Mouse (Mus musculus) fat pad, adult 2 months (tissue): ENCODE results near the gene 9930021J03Rik.

ENCODE experiments used
- DNase-seq: peaks from one replicate; pipeline ENCODE4 v3.0.0-alpha.2; 2011; ENCODE audit warnings: low read depth, low spot score; ENCODE audit errors: extremely low read depth

9930021J03Rik gene

DNA sequence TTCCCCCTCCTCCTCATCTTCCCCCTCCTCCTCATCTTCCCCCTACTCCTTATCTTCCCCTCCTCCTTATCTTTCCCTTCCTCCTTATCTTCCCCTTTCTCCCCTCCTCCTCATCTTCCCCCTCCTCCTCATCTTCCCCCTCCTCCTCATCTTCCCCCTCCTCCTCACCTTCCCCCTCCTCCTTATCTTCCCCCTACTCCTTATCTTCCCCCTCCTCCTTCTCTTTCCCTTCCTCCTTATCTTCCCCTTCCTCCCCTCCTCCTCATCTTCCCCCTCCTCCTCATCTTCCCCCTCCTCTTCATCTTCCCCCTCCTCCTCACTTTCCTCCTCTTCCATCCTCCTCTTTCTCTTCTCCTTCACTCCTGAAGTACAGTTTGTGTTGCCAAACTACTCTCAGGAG is 108.9 kb downstream of the 9930021J03Rik start:
- DNase-seq = no peak

DNA sequence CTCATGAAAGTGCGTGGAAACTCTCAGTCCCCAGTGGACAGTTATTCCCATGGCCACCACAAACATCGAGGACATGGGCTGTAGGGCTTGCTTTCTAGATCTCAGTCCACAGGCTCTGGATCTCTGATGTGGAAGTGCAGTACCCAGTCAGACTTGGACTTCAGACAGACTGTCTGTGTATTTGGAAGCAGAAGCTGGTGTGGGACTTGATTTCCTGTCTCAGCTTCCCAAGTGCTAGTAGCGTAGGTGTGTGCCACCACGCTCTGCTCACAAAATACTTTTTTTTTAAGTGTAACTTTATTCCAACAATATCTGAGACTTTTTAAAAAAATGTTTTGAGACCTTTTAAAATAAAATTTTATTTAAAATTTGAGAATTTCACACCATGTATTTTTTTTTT is 109.5 kb downstream of the 9930021J03Rik start:
- no peak for DNase-seq

DNA sequence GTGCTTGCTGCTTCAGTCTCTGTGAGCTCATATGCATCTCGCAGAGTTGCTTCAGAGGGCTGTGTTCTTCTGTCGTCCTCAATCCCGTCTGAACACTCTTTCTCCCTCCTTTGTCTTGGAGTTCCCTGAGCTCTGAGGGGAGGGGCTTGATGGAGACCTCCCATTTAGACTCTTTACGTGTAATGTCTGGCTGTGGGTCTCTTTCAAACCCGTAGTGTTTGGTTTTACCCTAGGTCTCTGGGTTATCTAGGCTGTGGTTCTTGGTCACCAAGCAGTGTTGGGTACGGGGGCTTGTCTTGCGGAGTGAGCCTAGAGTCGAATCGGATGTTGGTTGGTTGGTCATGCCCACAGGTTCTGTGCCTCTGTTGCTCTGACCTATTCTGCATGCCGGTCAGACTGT is 110.7 kb downstream of the 9930021J03Rik start:
- no peak for DNase-seq

DNA sequence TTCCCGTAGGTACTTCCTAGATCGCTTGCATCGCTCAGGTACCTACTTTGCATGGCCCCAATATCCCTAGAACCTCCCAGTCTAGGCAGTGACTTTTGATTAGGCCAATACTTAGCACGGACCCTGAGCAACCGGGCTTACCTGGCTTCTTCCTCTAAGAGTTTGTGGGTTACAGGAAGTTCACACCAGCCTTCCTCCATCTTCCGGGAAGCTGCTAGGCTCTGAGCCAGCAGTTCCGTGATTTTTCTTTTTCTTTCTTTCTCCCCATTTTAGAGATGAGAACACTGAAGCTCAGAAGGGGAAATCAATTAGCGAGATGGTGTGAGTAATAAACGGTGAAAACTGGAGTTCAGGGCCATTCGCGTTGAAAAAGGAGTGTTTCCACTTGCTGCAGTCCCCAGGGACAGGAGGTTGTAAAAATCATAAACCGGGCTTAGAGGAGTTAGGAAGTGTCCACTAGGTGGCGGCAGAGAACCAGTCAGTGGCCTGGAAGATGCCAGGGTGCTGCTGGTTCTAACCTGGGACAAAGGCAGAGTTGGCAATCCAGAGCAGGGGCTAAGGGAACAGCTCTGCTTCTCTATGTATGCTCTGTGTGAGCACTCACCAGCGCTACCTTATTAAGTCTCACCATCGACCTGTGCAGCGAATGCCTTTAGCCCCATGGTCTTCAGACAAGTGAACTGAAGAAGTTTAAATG is 121.8 kb downstream of the 9930021J03Rik start:
- no peak for DNase-seq

DNA sequence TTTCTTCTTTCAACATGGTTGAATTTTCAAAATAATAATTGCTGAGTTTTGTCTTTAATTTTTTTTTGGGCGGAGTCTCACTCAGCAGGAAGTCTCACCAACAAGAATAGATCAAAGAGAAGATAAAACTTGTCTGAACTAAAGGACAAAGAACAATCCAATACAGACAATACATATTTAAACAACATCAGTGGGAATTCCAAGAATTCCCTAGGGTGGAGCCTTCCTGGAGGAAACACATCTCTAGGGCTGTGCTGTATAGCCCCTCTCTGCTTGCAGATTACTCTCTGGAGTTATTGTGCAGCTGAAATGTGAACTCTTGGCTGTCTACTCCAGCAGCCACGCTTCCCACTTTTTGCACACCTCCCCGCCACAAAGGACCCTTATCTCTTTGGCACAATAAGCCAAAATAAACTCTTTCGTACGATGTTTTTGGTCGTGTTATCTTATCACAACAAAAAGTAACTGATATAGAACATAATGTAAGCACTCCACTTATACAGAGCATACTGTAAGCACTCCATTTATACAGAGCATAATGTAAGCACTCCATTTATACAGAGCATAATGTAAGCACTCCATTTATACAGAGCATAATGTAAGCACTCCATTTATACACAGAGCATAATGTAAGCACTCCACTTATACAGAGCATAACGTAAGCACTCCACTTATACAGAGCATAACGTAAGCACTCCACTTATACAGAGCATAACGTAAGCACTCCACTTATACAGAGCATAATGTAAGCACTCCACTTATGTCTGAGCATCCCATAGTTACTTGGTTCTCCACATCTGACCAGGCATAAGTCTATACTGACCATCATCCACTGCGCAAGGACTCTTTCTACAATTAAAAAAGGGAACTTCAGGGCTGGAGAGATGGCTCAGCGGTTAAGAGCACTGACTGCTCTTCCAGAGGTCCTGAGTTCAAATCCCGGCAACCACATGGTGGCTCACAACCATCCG is 125.3 kb downstream of the 9930021J03Rik start:
- no peak for DNase-seq

DNA sequence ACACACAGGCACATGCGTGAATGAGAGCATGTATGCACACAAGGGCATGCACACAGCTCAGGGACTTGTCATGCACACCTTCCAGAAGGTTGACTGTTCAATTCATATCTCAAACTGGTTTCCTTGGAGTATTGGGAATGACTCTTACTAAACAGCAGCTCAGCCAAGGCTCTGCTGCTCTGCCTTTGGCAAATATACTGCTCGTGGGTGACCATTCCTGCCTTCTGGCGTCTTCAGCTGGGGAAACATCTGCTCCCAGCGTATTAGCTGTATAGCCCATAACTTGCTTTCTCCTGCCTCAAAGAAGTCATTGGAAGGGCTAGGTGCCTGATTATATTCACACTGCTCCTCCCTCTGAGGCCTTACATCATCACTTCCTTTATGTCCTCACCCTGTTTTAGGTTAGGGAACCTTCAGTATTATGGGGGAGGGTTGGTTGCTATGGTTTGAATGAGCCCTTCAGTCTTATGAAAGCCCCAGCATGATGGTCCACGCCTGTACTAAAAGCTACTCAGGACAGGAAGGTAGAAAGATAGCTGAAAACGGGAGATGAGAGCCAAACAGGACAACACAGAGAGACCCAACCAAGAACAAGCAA is 127.5 kb downstream of the 9930021J03Rik start:
- no peak for DNase-seq

DNA sequence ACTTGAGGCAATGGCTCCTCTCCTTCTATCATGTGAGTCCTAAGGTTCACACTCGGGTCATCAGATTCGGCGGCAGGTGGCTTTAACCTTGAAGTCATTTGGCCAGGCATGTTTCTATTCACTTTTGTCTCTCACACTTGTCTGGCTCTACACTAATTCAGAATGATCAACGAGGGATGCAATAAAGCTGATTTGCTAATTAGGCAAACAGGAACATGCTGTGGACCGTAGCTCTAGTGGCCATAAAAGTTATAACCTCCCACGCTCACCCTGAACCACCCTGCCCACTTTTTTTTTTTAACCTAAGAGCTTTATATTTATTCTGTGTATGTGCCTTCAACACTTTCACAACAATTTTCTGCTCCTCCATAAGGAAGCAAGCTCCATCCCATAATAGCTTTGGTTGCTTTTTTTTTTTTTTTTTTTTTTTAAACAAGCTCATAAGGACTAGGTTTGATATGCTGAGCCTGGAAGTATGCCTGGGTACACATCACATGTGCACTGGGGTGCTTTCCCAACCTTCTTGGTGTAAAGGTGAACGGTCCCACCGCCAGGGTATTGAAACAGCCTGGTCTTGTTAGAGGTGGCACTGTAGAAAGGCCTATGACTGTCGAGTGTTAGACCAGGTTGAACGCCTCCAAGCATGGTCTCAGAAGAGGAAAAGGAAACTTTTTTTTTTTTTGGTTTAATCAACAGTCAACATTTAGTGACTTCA is 129.2 kb downstream of the 9930021J03Rik start:
- peak; percentile 100 for DNase-seq

DNA sequence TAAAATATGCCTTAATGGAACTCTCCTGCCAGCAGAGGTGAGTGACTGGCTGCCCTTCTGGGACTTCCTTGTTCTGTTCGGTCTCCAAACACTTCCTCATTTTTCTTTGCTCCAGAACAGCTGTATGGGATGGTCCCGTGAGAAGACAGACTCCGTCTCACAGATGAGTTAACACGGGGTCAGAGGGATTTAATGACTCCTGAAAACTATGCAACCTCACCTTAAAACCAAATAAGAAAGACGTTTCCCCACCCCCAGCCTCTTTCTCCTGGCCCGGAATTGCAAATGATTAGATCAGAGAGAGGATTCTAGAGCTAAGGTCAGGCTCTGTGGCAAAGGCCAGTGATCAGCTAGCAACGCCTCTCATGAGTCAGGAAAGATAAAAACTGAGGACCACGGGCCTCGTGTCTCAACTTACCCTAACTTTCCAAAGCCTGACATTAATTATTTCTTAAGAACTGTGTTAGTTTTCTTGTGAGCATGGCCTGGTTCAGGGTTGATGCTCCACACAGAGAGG is 130.2 kb downstream of the 9930021J03Rik start:
- no peak for DNase-seq

DNA sequence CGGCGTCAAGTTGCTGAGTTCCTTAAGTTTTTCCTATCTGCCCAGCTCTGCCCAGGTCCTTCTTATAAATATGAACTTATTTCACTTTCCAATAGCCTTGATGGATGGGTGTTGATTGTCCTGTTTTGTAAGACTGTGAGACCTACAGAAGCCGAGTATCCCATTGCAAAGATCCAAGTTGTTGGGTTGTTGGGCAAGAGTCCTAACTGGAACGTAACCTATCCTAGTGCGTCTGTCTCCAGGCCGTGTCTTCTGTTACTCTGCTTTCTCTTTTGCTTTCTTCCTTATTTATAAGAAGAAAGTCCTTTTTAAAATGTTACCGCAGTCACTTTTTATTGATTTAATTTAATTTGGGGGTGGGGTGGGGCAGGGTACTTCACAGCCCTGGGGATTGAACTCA is 130.8 kb downstream of the 9930021J03Rik start:
- DNase-seq = no peak

DNA sequence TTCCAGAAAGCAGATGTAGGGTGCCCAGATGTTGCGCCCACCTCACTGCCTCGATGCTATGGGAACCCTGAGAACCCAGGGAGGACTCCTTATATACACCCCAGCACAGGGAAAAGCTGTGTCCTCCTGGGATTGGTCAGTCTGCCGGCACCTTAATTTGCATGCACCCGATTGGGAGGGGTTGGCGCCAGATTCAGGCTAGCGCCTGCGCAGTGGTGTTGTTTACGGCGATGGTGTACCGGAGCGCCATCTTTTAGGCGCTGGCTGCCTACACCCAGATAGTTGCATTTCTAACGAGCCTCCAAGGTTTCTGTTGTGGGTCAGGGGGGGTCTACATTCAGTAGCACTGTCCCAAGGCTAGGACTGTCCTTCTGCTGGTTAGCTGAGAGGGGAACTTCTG is 133.1 kb downstream of the 9930021J03Rik start:
- no peak for DNase-seq

DNA sequence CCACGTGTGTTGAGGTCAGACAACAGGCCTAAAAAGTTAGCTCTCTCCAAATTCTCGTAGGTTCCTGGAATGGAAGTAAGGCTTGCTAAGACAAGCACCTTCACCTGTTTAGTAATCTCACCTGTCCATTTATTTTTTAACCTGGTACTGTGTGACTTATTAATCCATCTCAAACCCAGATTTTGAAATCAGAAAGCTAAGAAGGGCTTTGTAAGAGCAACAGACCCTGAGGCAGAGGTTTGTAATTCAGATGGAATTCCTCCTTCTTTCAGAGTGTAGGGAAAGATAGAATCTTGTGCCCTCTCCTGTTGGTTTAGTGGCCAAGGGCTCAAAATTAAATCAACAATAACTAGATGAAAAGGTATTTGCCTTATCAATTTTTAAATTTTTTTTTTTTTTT is 134.6 kb downstream of the 9930021J03Rik start:
- DNase-seq = peak; percentile 99

DNA sequence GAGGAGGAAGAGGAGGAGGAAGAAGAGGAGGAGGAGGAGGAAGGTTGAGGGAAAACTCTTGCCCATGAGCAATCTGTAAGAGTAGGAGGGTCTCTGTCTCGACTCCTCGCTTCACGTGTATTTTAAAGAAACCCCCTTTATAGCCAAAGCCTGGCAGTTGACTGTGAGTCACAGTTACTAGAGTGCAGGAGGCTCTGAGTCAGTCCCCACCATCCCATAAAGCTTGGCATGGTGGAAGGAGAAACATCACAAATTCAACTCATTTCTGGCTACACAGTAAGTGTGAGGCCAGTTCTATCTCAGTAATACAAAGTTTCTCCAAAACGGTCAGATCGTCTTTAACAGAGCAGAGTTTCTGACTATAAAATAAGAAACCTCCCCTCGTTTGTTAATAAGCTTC is 135.5 kb downstream of the 9930021J03Rik start:
- DNase-seq = no peak

DNA sequence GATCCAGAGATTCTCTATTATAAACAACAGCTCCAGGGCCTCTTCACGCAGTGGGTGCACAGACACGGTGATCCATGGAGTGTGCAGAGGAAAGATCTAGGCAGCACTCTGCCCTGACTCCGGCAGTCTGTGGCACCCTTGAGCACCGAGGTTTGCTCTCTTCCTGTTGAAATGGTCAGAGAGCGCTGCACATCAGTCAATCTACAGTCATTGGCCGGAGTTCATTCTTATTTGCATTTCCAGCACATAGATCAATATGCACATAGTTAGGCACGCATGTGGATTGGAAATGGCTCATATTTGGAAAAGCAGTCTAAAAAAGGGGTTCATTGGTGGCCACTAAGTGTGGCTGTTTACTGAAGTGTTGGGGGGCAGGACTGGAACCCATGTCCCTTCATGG is 137.7 kb downstream of the 9930021J03Rik start:
- no peak for DNase-seq

DNA sequence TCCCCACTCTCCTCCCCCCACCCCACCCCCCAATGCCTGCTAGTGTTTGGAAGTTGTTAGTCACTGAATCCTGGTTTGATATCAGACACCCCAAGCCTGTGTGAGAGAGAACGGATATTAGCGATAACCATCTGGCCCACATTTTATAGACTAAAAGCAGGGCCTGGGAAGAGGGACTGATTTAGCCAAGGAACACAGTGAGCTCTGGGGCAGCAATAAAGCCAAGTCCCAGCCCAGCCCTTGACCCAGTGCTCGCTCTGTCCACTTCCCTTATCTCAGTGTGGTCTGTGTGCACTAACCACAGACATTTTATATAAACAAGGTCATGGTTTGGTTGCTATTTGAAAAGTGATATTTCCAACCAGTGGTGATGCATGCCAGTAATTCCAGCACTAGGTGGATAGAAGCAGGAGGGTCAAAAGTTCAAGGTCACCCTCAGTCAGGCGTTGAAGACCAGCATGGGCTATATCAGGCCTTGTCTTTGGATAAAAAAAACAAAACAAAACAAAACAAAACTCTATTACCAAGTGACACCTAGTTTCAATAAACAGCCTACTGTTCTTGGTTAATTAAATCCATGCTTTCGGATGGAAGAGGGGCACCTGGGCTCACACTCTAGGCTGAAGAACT is 138.7 kb downstream of the 9930021J03Rik start:
- no peak for DNase-seq

DNA sequence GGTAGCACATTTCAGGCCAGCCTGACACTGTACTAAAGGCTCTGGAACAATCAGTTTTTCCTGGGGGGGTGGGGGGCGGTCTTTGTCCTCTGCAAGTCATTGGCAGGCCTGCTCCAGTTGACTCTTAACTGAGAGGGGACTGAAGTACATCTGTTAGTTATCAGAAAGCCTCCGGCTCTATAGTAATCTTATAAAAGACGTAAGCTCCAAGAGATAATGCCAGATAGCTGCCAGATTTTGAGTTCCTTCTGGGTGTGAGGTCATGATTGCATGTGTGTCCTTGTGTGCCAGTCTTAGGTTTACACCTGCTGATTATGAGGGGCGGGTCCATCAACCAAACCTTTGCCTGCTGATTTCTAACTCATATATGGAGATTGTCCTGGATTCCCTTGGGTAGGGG is 139.6 kb downstream of the 9930021J03Rik start:
- no peak for DNase-seq

DNA sequence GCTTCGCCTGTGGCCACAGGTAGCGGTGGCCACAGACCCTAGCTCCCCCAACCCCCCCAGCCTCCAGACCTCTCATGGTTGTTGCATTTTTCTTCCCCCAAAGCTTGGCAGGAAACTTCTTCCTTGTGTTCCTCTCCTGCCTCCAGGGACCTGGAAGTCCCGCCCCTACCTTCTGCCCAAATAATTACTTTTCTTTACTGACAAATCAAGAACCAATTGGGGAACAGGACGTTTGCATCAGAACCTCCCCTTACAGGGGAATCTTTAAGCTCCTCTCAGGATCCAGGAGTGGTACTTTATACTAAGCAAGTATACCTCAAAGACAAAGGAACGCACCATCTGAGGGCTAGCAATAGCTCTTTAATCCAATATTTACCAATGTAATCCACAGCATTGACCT is 140.9 kb downstream of the 9930021J03Rik start:
- DNase-seq = no peak
